Mouse (Mus musculus) lung, postnatal 10 days (tissue): Measurements from ENCODE around the gene Lipt1.

Experiments
- DNase-seq: peaks from one replicate; pipeline ENCODE4 v3.0.0; 2021

Lipt1 gene

DNA sequence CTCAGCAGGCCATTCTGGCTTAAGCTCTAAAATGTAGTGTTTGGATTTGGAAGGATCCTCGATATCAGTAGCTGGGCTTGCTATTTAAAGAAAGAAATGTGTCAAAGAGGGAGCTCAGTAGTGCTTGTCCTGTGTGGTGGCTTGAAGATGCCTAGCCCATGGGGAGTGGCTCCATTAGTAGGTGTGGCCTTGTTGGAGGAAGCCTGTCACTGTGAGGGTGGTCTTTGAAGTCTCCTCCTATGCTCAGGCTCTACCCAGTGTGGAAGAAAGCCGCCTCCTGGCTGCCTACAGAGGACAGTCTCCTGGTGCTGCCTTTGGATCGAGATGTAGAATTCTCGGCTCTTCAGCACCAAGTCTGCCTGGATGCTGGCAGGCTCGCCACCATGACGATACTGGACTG lies 28.8 kb downstream of the Lipt1 start:
- no peak for DNase-seq

DNA sequence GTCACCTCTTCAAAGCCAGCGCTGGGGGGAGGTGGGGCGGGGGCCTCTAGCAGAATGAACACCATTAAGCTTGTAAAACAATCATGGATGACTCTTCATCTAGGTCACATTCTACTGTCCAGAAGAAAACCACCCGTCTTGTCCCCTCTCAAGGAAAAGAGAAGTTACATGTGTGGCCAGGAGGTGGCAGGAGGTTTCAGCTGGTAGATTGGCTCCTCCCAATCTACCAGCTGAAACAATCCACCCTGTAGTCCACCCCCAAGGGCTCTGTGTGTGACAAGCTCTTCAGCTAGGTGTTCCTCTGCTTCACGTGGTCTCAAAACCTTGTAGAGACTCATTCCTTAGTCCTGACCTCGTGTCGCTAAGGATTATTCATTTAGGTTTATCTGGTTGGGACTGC lies 31.6 kb downstream of the Lipt1 start:
- DNase-seq: peak; percentile 73

DNA sequence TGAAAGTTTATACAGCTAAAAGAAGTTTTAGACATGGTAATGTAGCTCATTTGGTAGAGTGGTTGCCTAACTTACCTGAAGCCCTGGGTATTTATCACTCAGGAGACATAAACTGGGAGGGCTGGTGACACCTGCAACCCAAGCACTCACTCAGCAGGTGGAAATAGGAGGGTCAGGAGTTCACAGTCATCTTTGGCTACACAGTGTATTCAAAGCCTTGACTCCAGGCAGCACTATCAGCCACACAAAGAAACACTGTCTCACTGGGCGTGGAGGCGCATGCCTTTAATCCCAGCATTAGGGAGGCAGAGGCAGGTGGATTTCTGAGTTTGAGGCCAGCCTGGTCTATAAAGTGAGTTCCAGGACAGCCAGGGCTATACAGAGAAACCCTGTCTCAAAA lies 41.2 kb downstream of the Lipt1 start:
- DNase-seq: no peak

DNA sequence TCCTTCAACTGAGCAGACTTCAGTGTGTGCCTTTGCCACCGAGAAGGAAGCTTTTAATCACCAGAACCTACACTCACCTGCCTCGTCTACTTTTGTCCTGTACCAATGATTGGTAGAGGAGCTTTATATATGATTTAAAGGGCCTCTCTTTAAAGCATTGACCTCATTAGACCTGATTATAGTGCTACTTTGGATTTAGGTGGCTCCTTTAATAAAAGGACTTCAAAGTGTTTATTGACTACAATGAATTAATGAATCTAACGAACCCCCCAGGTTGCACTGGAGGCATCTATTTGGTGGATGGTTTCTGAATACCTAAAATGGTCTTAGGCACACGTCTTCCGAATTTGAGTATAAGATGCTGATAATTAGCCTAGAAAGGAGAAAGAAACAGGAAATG lies 44.9 kb downstream of the Lipt1 start, which contains the start of gene Lyg2:
Gene Lyg2, minus strand, starts transcription at position 101 of the 400 bp plus-strand sequence.
- DNase-seq: no peak

DNA sequence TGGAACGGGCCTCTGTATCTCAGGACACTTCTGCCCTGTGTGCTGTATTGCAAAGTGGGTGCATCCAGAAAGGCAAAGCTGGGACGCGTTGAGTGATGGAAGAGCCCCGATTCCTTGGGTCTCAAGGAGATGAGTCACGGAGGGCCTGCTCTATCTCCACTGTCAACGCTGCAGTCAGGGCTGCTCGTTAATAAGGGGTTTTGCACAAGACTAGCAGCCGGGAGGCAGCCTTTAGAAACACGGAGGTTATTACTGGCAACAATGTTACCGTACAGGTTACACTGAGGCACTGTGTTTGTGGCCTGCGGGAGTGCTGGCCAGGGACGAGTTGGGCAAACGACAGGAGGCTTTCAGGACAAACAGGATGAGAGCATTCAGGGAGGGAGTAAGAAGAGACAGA lies 46.1 kb downstream of the Lipt1 start:
- DNase-seq: no peak

DNA sequence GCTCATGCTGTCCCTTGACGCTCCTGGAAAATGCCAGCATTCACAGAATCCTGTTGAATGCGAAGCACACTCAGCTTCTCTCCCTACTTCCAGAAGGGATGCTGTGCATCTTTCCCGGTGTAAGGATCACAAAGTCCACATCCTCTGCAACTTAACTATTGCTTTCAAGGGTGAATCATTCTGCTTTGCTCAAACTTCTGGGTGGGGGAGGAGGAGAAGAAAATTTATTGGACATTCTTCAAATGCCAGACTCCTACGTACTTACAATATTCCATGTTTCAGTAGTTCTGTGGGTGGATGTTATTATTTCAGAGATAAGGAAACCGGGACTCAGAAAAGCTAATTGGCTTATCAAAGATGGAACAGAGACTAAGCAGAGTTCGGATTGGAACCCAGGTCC lies 46.6 kb downstream of the Lipt1 start:
- no peak for DNase-seq

DNA sequence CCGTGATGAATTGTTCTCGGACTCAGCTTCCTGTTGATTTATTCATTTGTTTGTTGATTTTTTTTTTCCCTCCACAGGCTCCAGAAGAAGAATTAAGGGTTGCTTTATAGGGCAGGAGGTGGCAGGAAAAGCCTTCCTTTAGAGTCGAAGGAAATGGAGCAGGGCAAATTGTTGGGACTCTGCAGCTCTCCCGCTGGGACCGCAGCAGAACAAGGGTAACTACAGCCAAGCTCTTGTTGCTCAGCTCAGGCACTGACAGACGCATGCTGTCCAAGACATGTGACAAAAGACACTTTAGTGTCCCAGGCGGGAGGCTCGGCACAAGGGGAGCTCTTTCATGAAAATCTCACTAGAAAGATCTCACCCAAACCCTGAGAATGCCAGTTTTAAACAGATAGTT lies 51.0 kb downstream of the Lipt1 start:
- no peak for DNase-seq
